Mouse (Mus musculus) stomach, embryonic 15.5 days (tissue): ENCODE measurements at regions not wholly inside any gene's neighbourhood (a gene's known extent, or its start where the extent isn't known, plus 50 kb on each side); places are given as distances from the start of the nearest gene placed in this dataset. TPM values are rescaled to one million over a fixed set of nuclear protein-coding genes. Genes with fewer than 3 reads are reported as not detected.

Experiments
- ATAC-seq: fragments of 200-750 bp; cut with Nextera tagmentation; 2 replicates; pipeline ENCODE4 v1.8.0; 2017; ENCODE audit warnings: low read depth, moderate number of reproducible peaks, moderate TSS enrichment; ENCODE audit not compliant: insufficient read depth, low FRiP score
- H3K27ac ChIP-seq: fragments of 300-500 bp; sonication (generic); 2 replicates; pipeline ENCODE4 v1.5.1; 2015; ENCODE audit warnings: mild to moderate bottlenecking, inconsistent platforms
- H3K27me3 ChIP-seq: fragments of 300-500 bp; sonication (generic); replicated peaks from 2 replicates; pipeline ENCODE4 v1.6.1; 2015; ENCODE audit warnings: inconsistent platforms
- H3K36me3 ChIP-seq: fragments of 300-500 bp; sonication (generic); 2 replicates; pipeline ENCODE4 v1.6.1; 2015; ENCODE audit warnings: inconsistent platforms
- H3K4me1 ChIP-seq: fragments of 300-500 bp; sonication (generic); 2 replicates; pipeline ENCODE4 v1.6.1; 2015; ENCODE audit warnings: inconsistent platforms
- H3K4me2 ChIP-seq: fragments of 300-500 bp; sonication (generic); 2 replicates; pipeline ENCODE4 v1.6.1; 2015; ENCODE audit warnings: mild to moderate bottlenecking, inconsistent platforms
- H3K4me3 ChIP-seq: fragments of 300-500 bp; sonication (generic); replicated peaks from 2 replicates; pipeline ENCODE4 v1.5.1; 2015; ENCODE audit warnings: inconsistent platforms
- H3K9ac ChIP-seq: fragments of 300-500 bp; sonication (generic); 2 replicates; pipeline ENCODE4 v1.6.1; 2015; ENCODE audit warnings: inconsistent platforms
- H3K9me3 ChIP-seq: fragments of 300-500 bp; sonication (generic); 2 replicates; pipeline ENCODE4 v1.6.1; 2016; ENCODE audit warnings: inconsistent platforms
- WGBS: fragments of 180-500 bp; shearing (Covaris S2); methylation state at CpG from one replicate; pipeline ENCODE4 v1.1.7; 2015; 5-methylcytosine and 5-hydroxymethylcytosine counted together
- microRNA-seq: library from miRNA; unstranded; fragments of <30 nt; microRNA quantifications from one replicate; pipeline ENCODE4, GENCODE M21; 2016

- H3K4me3 ChIP-seq = no peak overlapping the region
- no peaks in the 10 kb centered on the region for H3K27me3 ChIP-seq
- H3K9me3 ChIP-seq = no peaks in the 10 kb centered on the region
- no peak for ATAC-seq
- no peak overlapping the region for H3K27ac ChIP-seq
- no peak overlapping the region for H3K9ac ChIP-seq
- 80% methylated on average over 5 of the region's 5 CpGs for WGBS
- H3K4me1 ChIP-seq = no peaks in the 10 kb centered on the region
- H3K36me3 ChIP-seq = no peaks in the 10 kb centered on the region
- no peak overlapping the region for H3K4me2 ChIP-seq
Measured at GRCm38 (mm10) chr1:46963973-46964727, 71.5 kb upstream of the Slc39a10 start.

Small RNA genes in the stretch of these regions (microRNA-seq; reads per million reads assigned to microRNA genes)
- gene Mir6350 = not detected
